Mouse (Mus musculus) CH12.LX (cell line): ENCODE measurements at regions not wholly inside any gene's neighbourhood (a gene's known extent, or its start where the extent isn't known, plus 50 kb on each side); places are given as distances from the start of the nearest gene placed in this dataset.

Experiments
- DNase-seq: peaks from one replicate; pipeline ENCODE4 v3.0.0-alpha.2; 2013; ENCODE audit errors: extremely low read depth
- H3K27ac ChIP-seq: 2 replicates; pipeline ENCODE4 v1.5.1; 2012; ENCODE audit warnings: low read depth, mild to moderate bottlenecking, control low read depth, moderate library complexity; ENCODE audit not compliant: insufficient read depth
- H3K27me3 ChIP-seq: replicated peaks from 2 replicates; pipeline ENCODE3; 2012; ENCODE audit warnings: inconsistent platforms
- H3K36me3 ChIP-seq, 2 experiments: replicated peaks in 1 of 2; 2 replicates each; pipeline versions ENCODE3 to v1.6.1; 2012; ENCODE audit warnings: inconsistent platforms in 1 of 2, low read length in 1 of 2, mild to moderate bottlenecking in 1 of 2, mixed read lengths in 1 of 2, moderate library complexity in 1 of 2; ENCODE audit not compliant: control insufficient read depth in 1 of 2, insufficient read depth in 1 of 2
- H3K4me1 ChIP-seq, 2 experiments: 2 replicates each; pipeline ENCODE4 v1.6.1; 2012; ENCODE audit warnings: inconsistent platforms in 1 of 2, moderate library complexity in 1 of 2; ENCODE audit not compliant: insufficient read depth in 2 of 2, control insufficient read depth in 1 of 2
- H3K4me2 ChIP-seq: 2 replicates; pipeline ENCODE4 v1.6.1; 2012; ENCODE audit warnings: low read depth, mild to moderate bottlenecking, control low read depth; ENCODE audit not compliant: poor library complexity, insufficient read depth, severe bottlenecking
- H3K4me3 ChIP-seq, 3 experiments: fragments of 150-350 bp in 1 of 3; sonication (generic) in 1 of 3; replicated peaks in 1 of 3; 2 replicates each; pipeline versions ENCODE3 to v1.5.1; 2011 to 2012; ENCODE audit warnings: low read depth in 2 of 3, low read length in 2 of 3, mild to moderate bottlenecking in 2 of 3, moderate library complexity in 2 of 3, control low read depth in 1 of 3, improper control_type of control experiment in 1 of 3, inconsistent platforms in 1 of 3, mixed read lengths in 1 of 3; ENCODE audit not compliant: poor library complexity in 1 of 3
- H3K79me2 ChIP-seq: replicated peaks from 2 replicates; pipeline ENCODE4 v1.6.1; 2012; ENCODE audit warnings: mild to moderate bottlenecking, moderate library complexity; ENCODE audit not compliant: control insufficient read depth, poor library complexity, insufficient read depth, severe bottlenecking; ENCODE audit errors: extremely low read depth
- H3K9ac ChIP-seq: 2 replicates; pipeline ENCODE4 v1.6.1; 2012; ENCODE audit warnings: low read depth, mild to moderate bottlenecking, control low read depth, moderate library complexity; ENCODE audit not compliant: insufficient read depth
- H3K9me3 ChIP-seq: replicated peaks from 2 replicates; pipeline ENCODE3; 2012; ENCODE audit warnings: low read length, inconsistent platforms, mixed read lengths
- BHLHE40 ChIP-seq: IDR thresholded peaks from 2 replicates; pipeline ENCODE4 v1.6.1; 2011; ENCODE audit warnings: mild to moderate bottlenecking, low read depth, low read length, improper control_type of control experiment
- CHD1 ChIP-seq: IDR thresholded peaks from 2 replicates; pipeline ENCODE4 v1.6.1; 2012; ENCODE audit warnings: low read depth, low read length, improper control_type of control experiment, inconsistent platforms
- CTCF ChIP-seq, 2 experiments: IDR thresholded peaks in 1 of 2; conservative IDR thresholded peaks in 1 of 2; 2 replicates each; pipeline ENCODE4 v1.5.1; 2011 to 2012; ENCODE audit warnings: low read depth in 2 of 2, low read length in 2 of 2, improper control_type of control experiment in 1 of 2, inconsistent platforms in 1 of 2, mild to moderate bottlenecking in 1 of 2, moderate library complexity in 1 of 2
- E2F4 ChIP-seq: IDR thresholded peaks from 2 replicates; pipeline ENCODE4 v1.6.1; 2011; ENCODE audit warnings: low read depth, low read length, improper control_type of control experiment; ENCODE audit not compliant: insufficient replicate concordance
- ELF1 ChIP-seq: IDR thresholded peaks from 2 replicates; pipeline ENCODE4 v1.6.1; 2014; ENCODE audit warnings: low read depth, mild to moderate bottlenecking, inconsistent platforms, low read length, improper control_type of control experiment
- GABPA ChIP-seq: IDR thresholded peaks from 2 replicates; pipeline ENCODE4 v1.6.1; 2012; ENCODE audit warnings: low read depth, low read length, improper control_type of control experiment, inconsistent platforms; ENCODE audit not compliant: insufficient replicate concordance
- HCFC1 ChIP-seq: IDR thresholded peaks from 2 replicates; pipeline ENCODE4 v1.6.1; 2012; ENCODE audit warnings: low read depth, mild to moderate bottlenecking, inconsistent platforms, low read length, improper control_type of control experiment
- IRF4 ChIP-seq: IDR thresholded peaks from 2 replicates; pipeline ENCODE4 v1.6.1; 2014; ENCODE audit warnings: low read depth, mild to moderate bottlenecking, inconsistent platforms, low read length, improper control_type of control experiment
- JUN ChIP-seq: IDR thresholded peaks from 2 replicates; pipeline ENCODE4 v1.6.1; 2011; ENCODE audit warnings: low read depth, mild to moderate bottlenecking, low read length, improper control_type of control experiment, moderate library complexity; ENCODE audit not compliant: insufficient read depth
- MEF2A ChIP-seq: IDR thresholded peaks from 2 replicates; pipeline ENCODE4 v1.6.1; 2014; ENCODE audit warnings: low read depth, mild to moderate bottlenecking, inconsistent platforms, low read length, improper control_type of control experiment, borderline replicate concordance
- NELFE ChIP-seq: IDR thresholded peaks from 2 replicates; pipeline ENCODE4 v1.6.1; 2011; ENCODE audit warnings: low read depth, low read length, improper control_type of control experiment
- PAX5 ChIP-seq: IDR thresholded peaks from 2 replicates; pipeline ENCODE4 v1.6.1; 2012; ENCODE audit warnings: low read length, inconsistent platforms, mixed read lengths
- POLR2AphosphoS2 ChIP-seq: IDR thresholded peaks from 2 replicates; pipeline ENCODE4 v1.6.1; 2011; ENCODE audit warnings: low read depth, low read length, improper control_type of control experiment
- RAD21 ChIP-seq: IDR thresholded peaks from 2 replicates; pipeline ENCODE4 v1.6.1; 2011; ENCODE audit warnings: low read depth, mild to moderate bottlenecking, low read length, improper control_type of control experiment, moderate library complexity
- SIN3A ChIP-seq: IDR thresholded peaks from 2 replicates; pipeline ENCODE4 v1.6.1; 2012; ENCODE audit warnings: low read length, improper control_type of control experiment, inconsistent platforms
- SMC3 ChIP-seq: IDR thresholded peaks from 2 replicates; pipeline ENCODE4 v1.6.1; 2011; ENCODE audit warnings: low read depth, low read length, improper control_type of control experiment
- TCF12 ChIP-seq: IDR thresholded peaks from 2 replicates; pipeline ENCODE4 v1.6.1; 2014; ENCODE audit warnings: low read depth, mild to moderate bottlenecking, inconsistent platforms, low read length, improper control_type of control experiment
- UBTF ChIP-seq: IDR thresholded peaks from 2 replicates; pipeline ENCODE4 v1.6.1; 2012; ENCODE audit warnings: low read depth, mild to moderate bottlenecking, inconsistent platforms, low read length, improper control_type of control experiment, moderate library complexity
- ZC3H11A ChIP-seq: IDR thresholded peaks from 2 replicates; pipeline ENCODE4 v1.6.1; 2012; ENCODE audit warnings: low read depth, mild to moderate bottlenecking, inconsistent platforms, low read length, improper control_type of control experiment
- ZKSCAN1 ChIP-seq: IDR thresholded peaks from 2 replicates; pipeline ENCODE4 v1.6.1; 2012; ENCODE audit warnings: low read depth, inconsistent platforms, low read length, improper control_type of control experiment, borderline replicate concordance
- ZMIZ1 ChIP-seq: IDR thresholded peaks from 2 replicates; pipeline ENCODE4 v1.6.1; 2012; ENCODE audit warnings: low read depth, mild to moderate bottlenecking, inconsistent platforms, low read length, improper control_type of control experiment
- dilution Hi-C: fragments of 300-500 bp; cut with MboI; formaldehyde crosslinking; loops from 2 replicates; pipeline ENCODE4 v1.14.3; 2020; ENCODE audit warnings: low sequenced_read_pairs; ENCODE audit not compliant: extremely low pct_unique_long_range_greater_than_20kb, extremely low pct_ligation_motif_present
- in situ Hi-C: fragments of 300-500 bp; cut with MboI; formaldehyde crosslinking; loops from 3 replicates; pipeline ENCODE4 v1.14.3; 2019; ENCODE audit warnings: low sequenced_read_pairs, low pct_ligation_motif_present, low pct_unique_long_range_greater_than_20kb, mixed read lengths

DNA sequence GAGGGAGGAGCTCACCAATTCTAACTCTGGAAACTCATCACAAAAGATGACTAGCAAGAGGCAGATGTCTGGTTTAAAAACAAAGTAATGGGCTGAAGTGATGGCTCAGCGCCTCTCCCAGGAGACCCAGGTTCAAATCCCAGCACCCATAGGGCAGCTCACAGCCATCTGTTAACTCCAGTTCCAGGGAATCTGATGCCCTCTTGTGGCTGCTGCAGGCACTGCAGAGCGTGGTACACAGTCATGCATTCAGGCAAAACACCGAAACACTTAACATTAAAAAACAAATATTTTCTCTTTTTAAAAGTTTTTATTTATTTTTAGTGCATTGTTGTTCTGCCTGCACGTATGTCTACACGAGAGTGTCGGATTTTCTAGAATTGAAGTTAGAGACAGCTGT is 73.7 kb upstream of the Zfp423 start:
- peak; percentile 29 for DNase-seq
- dilution Hi-C loops = no loop called here
- no peak overlapping the region for H3K27ac ChIP-seq
- H3K9ac ChIP-seq = no peak overlapping the region
- no peaks in the 10 kb centered on the region for H3K27me3 ChIP-seq
- H3K36me3 ChIP-seq = no peaks in the 10 kb centered on the region
- H3K79me2 ChIP-seq = no peaks in the 10 kb centered on the region
- H3K4me1 ChIP-seq = peaks cover 6 to 12% of the 10 kb centered on the region in 2 experiments; a peak in 3 of 4 replicates
- no peak overlapping the region for H3K4me3 ChIP-seq
- peak; percentile 33 for TF ChIP-seq SMC3
- TF ChIP-seq CTCF (conservative IDR thresholded peaks at IDR 0.05 in 1 of 2, IDR thresholded peaks at IDR 0.05 in 1 of 2; ENCODE audit: low read depth in 2 of 2, low read length in 2 of 2) = peak; percentile 61 to 65; a peak in 3 of 4 replicates
- peak; percentile 39 for TF ChIP-seq RAD21
- TF ChIP-seq JUN = no peak
- TF ChIP-seq ZKSCAN1 = no peak
- TF ChIP-seq, all 38 proteins: peak for 3
- no peaks in the 10 kb centered on the region for H3K9me3 ChIP-seq
- H3K4me2 ChIP-seq = no peak overlapping the region
- in situ Hi-C loops = no loop called here

DNA sequence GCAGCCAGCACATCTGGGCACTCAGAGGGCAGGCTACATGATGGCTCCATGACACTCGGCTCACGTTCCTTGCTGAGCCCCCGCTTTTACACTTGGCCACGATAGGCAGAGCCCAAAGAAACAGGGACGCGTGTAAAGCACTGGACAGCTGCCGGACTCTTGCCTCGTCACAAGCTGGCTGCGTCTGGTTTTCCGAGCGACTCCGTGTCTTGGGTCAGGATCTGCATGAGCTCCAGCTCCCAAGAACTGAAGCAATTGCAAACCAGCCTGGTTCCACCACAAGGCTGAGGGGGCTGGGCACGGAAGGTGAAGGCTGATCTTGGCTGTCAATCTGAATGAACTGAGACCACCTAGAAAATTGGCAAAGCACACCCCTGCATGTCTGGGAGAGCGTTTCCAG is 65.1 kb upstream of the Zfp423 start:
- dilution Hi-C loops = no loop called here
- in situ Hi-C loops = loop anchor here (10.0 kb wide), 2 partner anchors 120 to 430 kb away; no protein-coding TSS in a partner anchor
- Histone ChIP-seq H3K9ac (no peak overlapping the region), H3K4me1 (peaks cover 6 to 15% of the 10 kb centered on the region in 2 experiments; a peak in 3 of 4 replicates), H3K36me3 (no peaks in the 10 kb centered on the region), H3K9me3 (no peaks in the 10 kb centered on the region), H3K27me3 (no peaks in the 10 kb centered on the region), H3K4me3 (no peak overlapping the region), H3K79me2 (no peaks in the 10 kb centered on the region), H3K4me2 (no peak overlapping the region), H3K27ac (no peak overlapping the region)
- no peak for DNase-seq
- TF ChIP-seq PAX5 (no peak), BHLHE40 (no peak), SIN3A (no peak), NELFE (no peak), E2F4 (no peak), HCFC1 (no peak), MEF2A (no peak), ZMIZ1 (no peak), UBTF (no peak), ELF1 (no peak), JUN (no peak), GABPA (no peak), POLR2AphosphoS2 (no peak), ZC3H11A (no peak), IRF4 (no peak), TCF12 (no peak), CHD1 (no peak), CTCF (conservative IDR thresholded peaks at IDR 0.05 in 1 of 2, IDR thresholded peaks at IDR 0.05 in 1 of 2; ENCODE audit: low read depth in 2 of 2, low read length in 2 of 2) (no peak)
